Mouse (Mus musculus) cerebellum, postnatal 4 days (tissue): ENCODE data around the gene Ttll1.

Experiments
- DNase-seq, 2 experiments: peaks; one replicate each; pipeline ENCODE4 v3.0.0; 2022; ENCODE audit warnings: low spot score in 2 of 2, mixed read lengths in 1 of 2

The Ttll1 gene

GRCm38 (mm10) chr15:83510805-83511405, at the start of gene Ttll1:
Gene Ttll1 (minus strand): TSS chr15:83510893.
- peak; percentile 91 to 94 for DNase-seq

GRCm38 (mm10) chr15:83555161-83555974, 44.7 kb upstream of the Ttll1 start:
- peak; percentile 73 to 83 for DNase-seq

GRCm38 (mm10) chr15:83553831-83554230, 43.1 kb upstream of the Ttll1 start:
- no peak for DNase-seq

GRCm38 (mm10) chr15:83550137-83550536, 39.4 kb upstream of the Ttll1 start:
- no peak for DNase-seq

- no peak for DNase-seq
Observed at GRCm38 (mm10) chr15:83547144-83547543, 36.5 kb upstream of the Ttll1 start.

- no peak for DNase-seq
Observed at GRCm38 (mm10) chr15:83546029-83546428, 35.3 kb upstream of the Ttll1 start.

GRCm38 (mm10) chr15:83541647-83542287, 31.1 kb upstream of the Ttll1 start:
- no peak for DNase-seq

GRCm38 (mm10) chr15:83539905-83540304, 29.2 kb upstream of the Ttll1 start:
- no peak for DNase-seq

GRCm38 (mm10) chr15:83538855-83539254, 28.2 kb upstream of the Ttll1 start:
- no peak for DNase-seq

GRCm38 (mm10) chr15:83535890-83536231, 25.2 kb upstream of the Ttll1 start:
- DNase-seq: no peak

- no peak for DNase-seq
Observed at GRCm38 (mm10) chr15:83534960-83535889, 24.5 kb upstream of the Ttll1 start.

- DNase-seq: no peak
Observed at GRCm38 (mm10) chr15:83532606-83533005, 21.9 kb upstream of the Ttll1 start.

- DNase-seq: no peak
Observed at GRCm38 (mm10) chr15:83531961-83532469, 21.3 kb upstream of the Ttll1 start.

- DNase-seq: no peak
Observed at GRCm38 (mm10) chr15:83530688-83531087, 20.0 kb upstream of the Ttll1 start.

GRCm38 (mm10) chr15:83530233-83530632, 19.5 kb upstream of the Ttll1 start:
- DNase-seq: no peak

- no peak for DNase-seq
Observed at GRCm38 (mm10) chr15:83529765-83530164, 19.1 kb upstream of the Ttll1 start.

GRCm38 (mm10) chr15:83528892-83529291, 18.2 kb upstream of the Ttll1 start:
- DNase-seq: no peak

- no peak for DNase-seq
Observed at GRCm38 (mm10) chr15:83527747-83528146, 17.1 kb upstream of the Ttll1 start.

- DNase-seq: no peak
Observed at GRCm38 (mm10) chr15:83527092-83527437, 16.4 kb upstream of the Ttll1 start.

GRCm38 (mm10) chr15:83526424-83527091, 15.9 kb upstream of the Ttll1 start, which contains the start of gene Bik:
Gene Bik (plus strand): TSS chr15:83526862.
- peak in 1 of 2 experiments; percentile 13 for DNase-seq

GRCm38 (mm10) chr15:83524333-83524729, 13.6 kb upstream of the Ttll1 start:
- no peak for DNase-seq
